ENCODE assay signal across 8 mouse cellular contexts in genomic region chr14:18330789-18331692, GRCm38 (mm10). TPM values are rescaled to one million over a fixed set of nuclear protein-coding genes. Genes with fewer than 3 reads are reported as not detected.
DNase-seq lines count a peak whose midpoint lies in the region; ATAC-seq and TF ChIP-seq lines count a peak whose summit lies in the region.

No protein-coding gene starts in this region.

- H3K4me2 ChIP-seq in forebrain, embryonic 16.5 days (ENCODE audit: low read length): peak overlapping the region; percentile 81

- TF ChIP-seq CTCF in G1E (IDR thresholded peaks at IDR 0.05; ENCODE audit: low read depth, low read length): no peak
- no peak for TF ChIP-seq CTCF in bone marrow, adult 2 months (IDR thresholded peaks at IDR 0.05; ENCODE audit: control insufficient read depth, insufficient read depth, low read length)

- no peaks in the 10 kb centered on the region for H3K27me3 ChIP-seq in G1E (ENCODE audit: insufficient read depth, low read length)
- no peaks in the 10 kb centered on the region for H3K27me3 ChIP-seq in forebrain, embryonic 16.5 days (replicated peaks; ENCODE audit: control insufficient read depth, insufficient read depth, low read length)
- H3K27me3 ChIP-seq in hindbrain, embryonic 10.5 days (ENCODE audit: insufficient read depth, poor library complexity, severe bottlenecking): no peaks in the 10 kb centered on the region

- H3K9me3 ChIP-seq in G1E (replicated peaks): no peaks in the 10 kb centered on the region
- no peaks in the 10 kb centered on the region for H3K9me3 ChIP-seq in forebrain, embryonic 16.5 days (ENCODE audit: control insufficient read depth, low read length)
- 0 out of 2 replicates have a peak, but pooled peaks cover 3% of the 10 kb centered on the region for H3K9me3 ChIP-seq in hindbrain, embryonic 10.5 days

- H3K36me3 ChIP-seq in G1E (replicated peaks): peaks cover 37% of the 10 kb centered on the region
- no peaks in the 10 kb centered on the region for H3K36me3 ChIP-seq in forebrain, embryonic 16.5 days (ENCODE audit: control insufficient read depth, insufficient read depth)
- peaks cover 8% of the 10 kb centered on the region for H3K36me3 ChIP-seq in hindbrain, embryonic 10.5 days

- no peak for TF ChIP-seq POLR2A in bone marrow, adult 2 months (IDR thresholded peaks at IDR 0.05; ENCODE audit: borderline replicate concordance, control insufficient read depth, low read depth, low read length)

- ATAC-seq in G1E (ENCODE audit: extremely low read depth, insufficient number of reproducible peaks, low FRiP score, poor library complexity, severe bottlenecking): peak; percentile 29; the same call in 1 of the 2 replicates
- peak; percentile 71 for ATAC-seq in forebrain, embryonic 16.5 days
- peak; percentile 60 for ATAC-seq in megakaryocyte, adult 5-6 weeks (ENCODE audit: poor library complexity, severe bottlenecking)

- peak overlapping the region; percentile 98 for H3K9ac ChIP-seq in forebrain, embryonic 16.5 days (replicated peaks; ENCODE audit: low read depth, low read length)

- WGBS in bone marrow, adult 2 months: under 1% methylated on average over 90 of the region's 99 CpGs
- WGBS in forebrain, embryonic 16.5 days: under 1% methylated on average over 73 of the region's 99 CpGs
- 2% methylated on average over 99 of the region's 99 CpGs for WGBS in hindbrain, embryonic 10.5 days

- peak; percentile 48 for DNase-seq in G1E (ENCODE audit: low spot score)
- DNase-seq in hindbrain, embryonic 10.5 days (ENCODE audit: low spot score): peak; percentile 64
- peak; percentile 22 to 23 for DNase-seq in left cerebral cortex, adult 8-10 months (ENCODE audit: low spot score in 2 of 2)
- peak; percentile 50 for DNase-seq in right cerebral cortex, postnatal 14 days
- no peak for DNase-seq in c-Kit-positive CD71-positive TER-119-positive erythroid progenitor cells, embryonic 14.5 days (ENCODE audit: low spot score)

- peak overlapping the region; percentile 92 for H3K4me3 ChIP-seq in G1E (ENCODE audit: low read depth, low read length)
- H3K4me3 ChIP-seq in bone marrow, adult 2 months (replicated peaks; ENCODE audit: control insufficient read depth, low read depth, low read length): peak overlapping the region; percentile 71
- H3K4me3 ChIP-seq in forebrain, embryonic 16.5 days (replicated peaks; ENCODE audit: low read length): peak overlapping the region; percentile 68
- peak overlapping the region; percentile 89 for H3K4me3 ChIP-seq in hindbrain, embryonic 10.5 days

- H3K27ac ChIP-seq in bone marrow, adult 2 months (ENCODE audit: control insufficient read depth, insufficient read depth, low read depth, low read length, poor library complexity): peak overlapping the region; percentile 43; the same call in 1 of the 2 replicates
- peak overlapping the region; percentile 86 for H3K27ac ChIP-seq in forebrain, embryonic 16.5 days (ENCODE audit: low read length)
- peak overlapping the region; percentile 96 for H3K27ac ChIP-seq in hindbrain, embryonic 10.5 days

- peaks cover 21% of the 10 kb centered on the region for H3K4me1 ChIP-seq in G1E (ENCODE audit: insufficient read depth, low read depth, low read length)
- peaks cover 2% of the 10 kb centered on the region for H3K4me1 ChIP-seq in bone marrow, adult 2 months (ENCODE audit: control insufficient read depth, insufficient read depth, low read length)
- H3K4me1 ChIP-seq in forebrain, embryonic 16.5 days (replicated peaks; ENCODE audit: control insufficient read depth, insufficient read depth, low read length): peaks cover 34% of the 10 kb centered on the region
- H3K4me1 ChIP-seq in hindbrain, embryonic 10.5 days (replicated peaks): peaks cover 38% of the 10 kb centered on the region

RNA-seq across cellular contexts. Expression of gene Ube2e1, which starts 0.6 kb away (rescaled TPM):
- 57.1 and 77.1 TPM in 2 replicates for total RNA-seq in G1E (2014; fragmentation: Nextera tagmentation)
- total RNA-seq in G1E (2017): 55.9 and 56.9 TPM in 2 replicates
- polyA plus RNA-seq in G1E (2012): 56.6 and 64.8 TPM in 2 replicates
- polyA plus RNA-seq in bone marrow, adult 2 months (2011; ENCODE audit: insufficient read depth, insufficient read length, low replicate concordance, missing spikeins): 11.4 and 29.5 TPM in 2 replicates
- polyA plus RNA-seq in forebrain, embryonic 16.5 days (2015; fragmentation: Nextera tagmentation; extraction: Ambion mirVana): 210 and 212 TPM in 2 replicates
- polyA plus RNA-seq in hindbrain, embryonic 10.5 days (2016; fragmentation: Nextera tagmentation; extraction: Ambion mirVana): 160 and 166 TPM in 2 replicates
- total RNA-seq in left cerebral cortex, adult 8-10 months (2022): 100 to 1,000 TPM; 111 to 132 (median 115) TPM
- total RNA-seq in megakaryocyte, adult 5-6 weeks (2015): 73.6 and 74.5 TPM in 2 replicates
- total RNA-seq in megakaryocyte, adult 5-6 weeks (2017): 56.5 and 61.4 TPM in 2 replicates

RNA-seq across cellular contexts. Expression of gene Rpl15, which starts 59.9 kb away (rescaled TPM):
- total RNA-seq in G1E (2014; fragmentation: Nextera tagmentation) (1,734 and 1,835 TPM in 2 replicates), G1E (2017) (2,038 and 2,650 TPM in 2 replicates)
- polyA plus RNA-seq in G1E (2012): 104 and 145 TPM in 2 replicates
- 129 and 288 TPM in 2 replicates for polyA plus RNA-seq in bone marrow, adult 2 months (2011; ENCODE audit: insufficient read depth, insufficient read length, low replicate concordance, missing spikeins)
- polyA plus RNA-seq in forebrain, embryonic 16.5 days (2015; fragmentation: Nextera tagmentation; extraction: Ambion mirVana): 303 and 306 TPM in 2 replicates
- polyA plus RNA-seq in hindbrain, embryonic 10.5 days (2016; fragmentation: Nextera tagmentation; extraction: Ambion mirVana): 390 and 457 TPM in 2 replicates
- total RNA-seq in left cerebral cortex, adult 8-10 months (2022): 100 to 1,000 TPM; 388 to 418 (median 397) TPM
- total RNA-seq in megakaryocyte, adult 5-6 weeks (2015): 1,377 and 1,389 TPM in 2 replicates
- total RNA-seq in megakaryocyte, adult 5-6 weeks (2017): 1,172 and 1,341 TPM in 2 replicates

Comparison
In these comparisons a context has a peak if more than half of its experiments do, and no peak if none do; other contexts are left out.
1. H3K27ac ChIP-seq: peak in every context shown above with its lines; median percentile 96 in hindbrain, embryonic 10.5 days; 86 in forebrain, embryonic 16.5 days; 43 in bone marrow, adult 2 months.